Mouse (Mus musculus) liver, embryonic 11.5 days (tissue): ENCODE measurements around the gene Eefsec. TPM values are rescaled to one million over a fixed set of nuclear protein-coding genes. Genes with fewer than 3 reads are reported as not detected.

ENCODE experiments used
- ATAC-seq: fragments of 200-750 bp; cut with Nextera tagmentation; replicated peaks from 2 replicates; pipeline ENCODE4 v1.8.0; 2017; ENCODE audit warnings: moderate number of reproducible peaks, mild to moderate bottlenecking, moderate TSS enrichment, moderate library complexity; ENCODE audit not compliant: low FRiP score
- DNase-seq: peaks from one replicate; pipeline ENCODE4 v3.0.0-alpha.2; 2017; ENCODE audit warnings: low spot score
- H3K27ac ChIP-seq: fragments of 300-500 bp; sonication (generic); 2 replicates; pipeline ENCODE4 v1.5.1; 2014; ENCODE audit warnings: mild to moderate bottlenecking, low read depth, low read length, control low read depth
- H3K27me3 ChIP-seq: fragments of 300-500 bp; sonication (generic); replicated peaks from 2 replicates; pipeline ENCODE4 v1.6.1; 2014; ENCODE audit warnings: low read length, mixed read lengths; ENCODE audit not compliant: control insufficient read depth, insufficient read depth
- H3K36me3 ChIP-seq: fragments of 300-500 bp; sonication (generic); 2 replicates; pipeline ENCODE4 v1.6.1; 2014; ENCODE audit warnings: mild to moderate bottlenecking, low read length, moderate library complexity, mixed read lengths; ENCODE audit not compliant: control insufficient read depth, insufficient read depth
- H3K4me1 ChIP-seq: fragments of 300-500 bp; sonication (generic); replicated peaks from 2 replicates; pipeline ENCODE4 v1.6.1; 2014; ENCODE audit warnings: low read length, mixed read lengths; ENCODE audit not compliant: control insufficient read depth, insufficient read depth
- H3K4me2 ChIP-seq: fragments of 300-500 bp; sonication (generic); 2 replicates; pipeline ENCODE4 v1.6.1; 2014; ENCODE audit warnings: mild to moderate bottlenecking, control low read depth, moderate library complexity
- H3K4me3 ChIP-seq: fragments of 300-500 bp; sonication (generic); 2 replicates; pipeline ENCODE4 v1.5.1; 2014; ENCODE audit warnings: low read depth, low read length, control low read depth
- H3K9ac ChIP-seq: fragments of 300-500 bp; sonication (generic); 2 replicates; pipeline ENCODE4 v1.6.1; 2014; ENCODE audit warnings: low read depth, low read length, control low read depth
- H3K9me3 ChIP-seq: fragments of 300-500 bp; sonication (generic); 2 replicates; pipeline ENCODE4 v1.6.1; 2016; ENCODE audit warnings: low read length, inconsistent platforms, mixed read lengths; ENCODE audit not compliant: control insufficient read depth
- WGBS: fragments of 180-500 bp; shearing (Covaris S2); extraction: QIAGEN DNeasy Blood & Tissue Kit; methylation state at CpG from one replicate; pipeline ENCODE4 v1.1.7; 2014; 5-methylcytosine and 5-hydroxymethylcytosine counted together
- polyA plus RNA-seq: library from polyadenylated mRNA; unstranded; fragments of >200 nt; fragmentation: Nextera tagmentation; extraction: Ambion mirVana; gene quantifications from 2 replicates; pipeline ENCODE4 v1.2.1, GENCODE M21; 2014

The Eefsec gene
- polyA plus RNA-seq, 1 experiment from 2014 or later: 46.7 TPM

DNA sequence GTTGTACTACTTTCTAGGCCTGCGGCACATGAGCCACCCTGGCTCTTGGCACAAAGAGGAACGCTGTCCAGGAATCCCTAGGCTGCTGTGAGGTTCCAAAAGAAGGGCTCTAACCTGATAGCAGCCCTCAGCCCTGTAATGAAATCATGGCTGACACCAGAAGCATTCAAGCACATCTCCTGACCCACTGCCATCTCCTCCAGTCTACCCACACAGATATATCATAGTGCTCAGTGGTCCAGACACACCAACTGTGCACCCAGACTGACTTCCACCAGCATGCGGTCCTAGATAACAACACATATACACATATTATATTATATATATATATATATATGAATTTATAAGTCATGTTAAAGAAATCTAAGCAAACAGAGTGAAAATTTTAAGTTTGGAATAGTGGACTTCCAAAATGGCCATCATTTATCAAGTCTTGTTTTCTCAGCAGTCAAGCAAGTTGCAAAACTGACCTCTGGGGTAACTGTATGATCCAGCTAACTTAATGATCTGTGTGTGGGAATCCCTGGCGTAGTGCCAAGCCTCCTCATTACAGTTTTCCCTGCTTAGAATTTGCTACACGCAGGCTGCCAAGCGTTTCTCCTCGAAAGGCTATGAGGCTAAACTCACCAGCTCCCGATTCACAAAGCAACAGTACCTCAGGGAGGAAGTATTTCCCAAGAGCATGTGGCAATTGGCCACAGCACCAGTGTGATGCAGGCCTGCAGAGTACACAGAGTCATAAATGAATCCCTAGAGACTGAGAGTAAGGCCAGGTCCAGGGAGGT is 76.3 kb downstream of the Eefsec start:
- ATAC-seq (no peak), DNase-seq (peak; percentile 39)
- no peaks in the 10 kb centered on the region for H3K27me3 ChIP-seq
- no peaks in the 10 kb centered on the region for H3K4me1 ChIP-seq
- WGBS: 76% methylated on average over 8 of the region's 8 CpGs
- H3K9me3 ChIP-seq: no peaks in the 10 kb centered on the region
- no peak overlapping the region for H3K27ac ChIP-seq
- no peak overlapping the region for H3K9ac ChIP-seq
- no peak overlapping the region for H3K4me2 ChIP-seq
- H3K36me3 ChIP-seq: no peaks in the 10 kb centered on the region
- no peak overlapping the region for H3K4me3 ChIP-seq

DNA sequence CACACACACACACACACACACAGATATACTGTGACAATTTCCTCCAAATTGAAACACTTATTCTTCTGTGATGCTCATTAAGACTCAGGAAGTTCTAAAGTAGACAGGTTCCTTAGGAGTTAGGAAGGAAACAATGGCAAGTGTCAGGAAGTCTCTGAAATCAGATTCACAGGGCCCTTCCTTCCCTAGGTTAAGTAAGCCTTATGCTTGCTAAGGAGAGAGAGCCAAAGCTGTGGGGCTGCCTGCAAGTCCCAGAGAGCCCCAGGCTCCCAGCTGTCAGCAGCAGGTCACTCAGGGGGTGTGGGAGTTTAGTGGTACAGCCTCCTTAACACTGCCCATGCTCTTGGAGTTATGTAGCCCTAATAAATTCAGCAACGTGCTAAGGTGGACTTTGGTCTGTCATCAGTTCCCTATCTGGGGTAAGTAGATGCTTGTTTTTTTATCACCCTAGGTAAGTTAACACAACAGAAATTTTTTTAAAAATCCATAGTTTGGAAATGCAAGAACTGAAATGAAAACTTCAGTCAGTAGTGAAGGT is 82.8 kb downstream of the Eefsec start:
- DNase-seq (no peak), ATAC-seq (no peak)
- Histone ChIP-seq H3K4me3 (no peak overlapping the region), H3K4me2 (no peak overlapping the region), H3K9ac (no peak overlapping the region), H3K36me3 (no peaks in the 10 kb centered on the region), H3K27ac (no peak overlapping the region), H3K27me3 (no peaks in the 10 kb centered on the region), H3K4me1 (no peaks in the 10 kb centered on the region), H3K9me3 (no peaks in the 10 kb centered on the region)
- 75% methylated on average over 1 of the region's 1 CpGs for WGBS

DNA sequence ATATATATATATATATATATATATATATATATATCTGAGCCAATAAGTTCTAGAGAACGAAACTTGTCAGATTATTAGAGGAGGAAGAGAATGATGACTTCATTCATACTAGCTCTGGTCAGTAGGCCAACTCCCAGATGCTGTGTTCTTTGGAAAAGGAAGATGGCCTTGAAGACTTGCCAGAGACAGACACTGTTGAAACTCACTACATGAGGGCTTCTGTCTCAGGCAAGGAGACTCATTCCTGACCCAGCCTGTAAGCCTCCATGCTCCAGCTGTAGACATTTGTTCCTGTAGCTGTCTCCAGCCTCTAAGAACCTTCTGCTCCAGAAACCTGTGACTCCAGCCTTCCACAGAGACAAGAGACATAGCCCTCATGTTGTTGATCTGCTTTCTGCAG is 85.2 kb downstream of the Eefsec start:
- ATAC-seq (no peak), DNase-seq (no peak)
- no peak overlapping the region for H3K27ac ChIP-seq
- H3K4me1 ChIP-seq: no peaks in the 10 kb centered on the region
- H3K27me3 ChIP-seq: no peaks in the 10 kb centered on the region
- H3K36me3 ChIP-seq: no peaks in the 10 kb centered on the region
- no peak overlapping the region for H3K9ac ChIP-seq
- 92% methylated on average over 1 of the region's 1 CpGs for WGBS
- H3K9me3 ChIP-seq: no peaks in the 10 kb centered on the region
- H3K4me3 ChIP-seq: no peak overlapping the region
- no peak overlapping the region for H3K4me2 ChIP-seq

DNA sequence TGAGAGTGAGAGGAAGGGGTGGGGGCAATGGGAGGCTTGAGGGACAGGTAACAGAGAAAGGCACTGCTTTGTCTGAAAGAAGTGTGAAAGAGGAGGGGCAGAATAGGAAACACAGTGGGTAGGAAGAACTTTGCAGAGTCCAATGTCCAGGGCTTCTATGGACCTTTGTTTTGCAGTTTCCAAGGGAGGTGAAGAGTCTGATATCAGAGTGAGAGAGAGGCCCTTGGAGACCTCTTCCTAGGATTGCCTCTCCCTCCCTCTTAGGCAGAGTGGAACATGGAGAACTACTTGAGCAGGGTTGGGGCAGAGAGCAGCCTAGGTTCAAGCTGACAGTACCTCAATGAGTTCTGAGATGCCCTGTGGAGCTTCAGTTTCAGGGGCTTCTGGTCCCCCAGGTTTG is 88.1 kb downstream of the Eefsec start:
- H3K27me3 ChIP-seq: no peaks in the 10 kb centered on the region
- no peak for ATAC-seq
- no peak overlapping the region for H3K4me3 ChIP-seq
- H3K9ac ChIP-seq: no peak overlapping the region
- H3K36me3 ChIP-seq: no peaks in the 10 kb centered on the region; the same call in 1 of the 2 replicates
- no peak overlapping the region for H3K27ac ChIP-seq
- no peaks in the 10 kb centered on the region for H3K4me1 ChIP-seq
- H3K4me2 ChIP-seq: no peak overlapping the region
- no peaks in the 10 kb centered on the region for H3K9me3 ChIP-seq
- no peak for DNase-seq

DNA sequence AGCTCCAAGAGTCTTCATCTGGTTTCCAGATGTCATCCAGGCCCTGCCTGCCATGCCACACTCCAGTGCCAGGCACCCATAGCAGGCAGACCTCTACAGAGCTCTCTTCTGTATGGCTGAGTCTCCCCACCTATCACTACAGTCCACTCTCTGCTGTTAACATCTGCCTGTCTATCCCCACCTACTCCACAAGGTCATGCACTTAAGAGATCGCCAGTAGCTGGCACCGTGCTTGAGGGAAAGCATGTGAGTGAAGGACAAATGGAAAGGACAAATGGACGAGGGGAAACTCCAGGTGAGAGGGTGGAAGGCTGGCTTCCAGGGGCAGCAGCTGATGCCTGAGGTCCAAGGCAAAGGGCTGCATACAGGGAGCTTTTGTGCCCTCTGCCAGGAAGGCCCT is 90.5 kb downstream of the Eefsec start:
- Histone ChIP-seq H3K4me1 (no peaks in the 10 kb centered on the region), H3K4me3 (no peak overlapping the region), H3K4me2 (no peak overlapping the region), H3K9ac (no peak overlapping the region), H3K27ac (no peak overlapping the region), H3K27me3 (no peaks in the 10 kb centered on the region), H3K36me3 (no peaks in the 10 kb centered on the region; the same call in 1 of the 2 replicates), H3K9me3 (no peaks in the 10 kb centered on the region)
- ATAC-seq (no peak), DNase-seq (no peak)
- WGBS: 67% methylated on average over 3 of the region's 3 CpGs

DNA sequence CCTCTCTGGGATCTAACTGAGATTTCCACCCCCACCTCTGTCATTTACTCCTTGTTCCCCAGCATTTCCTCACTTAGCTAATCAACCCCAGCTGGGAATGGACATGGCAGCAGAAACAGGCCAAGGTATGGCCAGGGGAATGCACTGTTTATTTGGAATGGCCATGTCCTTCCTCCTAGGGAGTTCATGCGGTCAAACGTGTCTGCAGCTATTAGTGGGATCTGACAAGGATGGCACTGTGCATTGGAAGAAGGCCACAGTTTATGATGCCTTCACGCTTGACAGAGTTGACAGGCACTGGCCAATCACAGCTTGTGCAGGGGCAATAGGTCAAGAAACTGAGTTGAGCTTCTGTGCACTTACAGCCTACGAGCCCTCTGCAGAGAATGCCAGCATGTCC is 93.8 kb downstream of the Eefsec start:
- DNase-seq (no peak), ATAC-seq (no peak)
- H3K4me1 ChIP-seq: no peaks in the 10 kb centered on the region
- WGBS: 76% methylated on average over 4 of the region's 4 CpGs
- H3K36me3 ChIP-seq: no peaks in the 10 kb centered on the region; the same call in 1 of the 2 replicates
- H3K4me3 ChIP-seq: no peak overlapping the region
- H3K4me2 ChIP-seq: no peak overlapping the region
- no peaks in the 10 kb centered on the region for H3K27me3 ChIP-seq
- H3K27ac ChIP-seq: no peak overlapping the region
- no peak overlapping the region for H3K9ac ChIP-seq
- H3K9me3 ChIP-seq: no peaks in the 10 kb centered on the region

DNA sequence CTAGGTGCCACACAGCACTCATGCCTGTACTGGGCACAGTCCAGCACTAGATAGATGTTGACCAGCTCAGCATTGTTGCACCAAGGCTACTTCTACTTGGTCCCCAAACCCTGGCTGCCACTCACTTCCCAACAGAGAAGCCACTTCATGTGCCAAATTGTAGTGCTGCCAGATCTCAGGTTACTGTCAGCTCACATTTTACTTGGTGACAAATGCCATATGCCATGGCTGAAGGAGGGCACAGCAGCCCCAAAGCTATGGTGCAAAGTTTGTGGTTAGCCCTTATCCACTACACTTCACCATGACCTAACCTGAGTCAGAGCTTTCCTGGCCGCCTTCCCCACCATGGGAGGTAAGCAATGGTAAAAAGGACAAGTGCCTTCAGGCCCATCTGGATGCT is 99.6 kb downstream of the Eefsec start:
- no peak for DNase-seq
- Histone ChIP-seq H3K4me3 (no peak overlapping the region), H3K36me3 (no peaks in the 10 kb centered on the region), H3K27ac (no peak overlapping the region), H3K4me1 (no peaks in the 10 kb centered on the region), H3K4me2 (no peak overlapping the region), H3K9ac (no peak overlapping the region), H3K27me3 (no peaks in the 10 kb centered on the region), H3K9me3 (no peaks in the 10 kb centered on the region)
- no peak for ATAC-seq
- 90% methylated on average over 1 of the region's 1 CpGs for WGBS

DNA sequence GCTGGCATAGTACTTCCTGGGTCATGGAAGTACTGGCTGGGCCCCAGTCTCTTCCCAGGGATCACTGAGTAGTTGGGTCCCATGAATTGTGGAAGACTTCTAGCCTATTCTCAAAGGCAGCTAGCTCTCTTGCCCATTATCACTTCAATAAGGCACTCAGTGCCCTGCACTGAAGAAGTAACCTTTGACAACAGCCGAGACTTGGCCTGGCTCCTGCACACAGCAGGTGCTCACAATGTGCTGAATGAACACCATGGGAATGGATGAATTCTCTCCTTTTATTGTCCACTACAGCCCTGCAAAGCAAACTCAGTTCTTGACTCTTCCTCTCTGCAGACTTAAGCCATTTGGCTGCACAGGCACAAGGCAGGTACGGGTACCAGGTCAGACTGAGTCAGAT is 101.0 kb downstream of the Eefsec start:
- H3K4me3 ChIP-seq: no peak overlapping the region
- H3K9ac ChIP-seq: no peak overlapping the region
- no peaks in the 10 kb centered on the region for H3K4me1 ChIP-seq
- no peaks in the 10 kb centered on the region for H3K36me3 ChIP-seq
- H3K4me2 ChIP-seq: no peak overlapping the region
- ATAC-seq (no peak), DNase-seq (no peak)
- 88% methylated on average over 2 of the region's 2 CpGs for WGBS
- H3K9me3 ChIP-seq: no peaks in the 10 kb centered on the region
- H3K27ac ChIP-seq: no peak overlapping the region
- no peaks in the 10 kb centered on the region for H3K27me3 ChIP-seq
